Mouse (Mus musculus): ENCODE measurements around the gene Shisa5.

GRCm38 (mm10) chr9:109051651-109052489 is 13.5 kb downstream of the Shisa5 start:
- no peak for TF ChIP-seq POLR2A (IDR thresholded peaks at IDR 0.05; ENCODE audit: insufficient read length, low read depth)
- TF ChIP-seq MYOD1 (IDR thresholded peaks at IDR 0.05; ENCODE audit: control insufficient read depth in 1 of 3, insufficient read length in 2 of 3, low read depth in 2 of 3): no peak
